Mouse (Mus musculus) hindbrain, embryonic 14.5 days (tissue): ENCODE results near the gene Sstr2. TPM values are rescaled to one million over a fixed set of nuclear protein-coding genes. Genes with fewer than 3 reads are reported as not detected.
A peak's percentile ranks its signal among the peaks of the same experiment; 100 is the strongest.

Experiments used
- ATAC-seq: fragments of 200-750 bp; cut with Nextera tagmentation; 2 replicates; pipeline ENCODE4 v1.8.0; 2017; ENCODE audit warnings: moderate number of reproducible peaks, mild to moderate bottlenecking, moderate TSS enrichment, moderate library complexity; ENCODE audit not compliant: low FRiP score
- DNase-seq: peaks from one replicate; pipeline ENCODE4 v3.0.0-alpha.2; 2015; ENCODE audit warnings: low spot score
- H3K27ac ChIP-seq: fragments of 300-500 bp; sonication (generic); 2 replicates; pipeline ENCODE4 v1.5.1; 2014; ENCODE audit warnings: mild to moderate bottlenecking, moderate library complexity
- H3K27me3 ChIP-seq: fragments of 300-500 bp; sonication (generic); 2 replicates; pipeline ENCODE4 v1.6.1; 2014; ENCODE audit warnings: mild to moderate bottlenecking, low read length, mixed read lengths; ENCODE audit not compliant: control insufficient read depth, insufficient read depth
- H3K36me3 ChIP-seq: fragments of 300-500 bp; sonication (generic); replicated peaks from 2 replicates; pipeline ENCODE4 v1.6.1; 2014; ENCODE audit not compliant: control insufficient read depth, insufficient read depth
- H3K4me1 ChIP-seq: fragments of 300-500 bp; sonication (generic); replicated peaks from 2 replicates; pipeline ENCODE4 v1.6.1; 2014; ENCODE audit warnings: antibody characterized with exemption, low read length, mixed read lengths; ENCODE audit not compliant: control insufficient read depth, insufficient read depth
- H3K4me2 ChIP-seq: fragments of 300-500 bp; sonication (generic); replicated peaks from 2 replicates; pipeline ENCODE4 v1.6.1; 2014; ENCODE audit warnings: mild to moderate bottlenecking, moderate library complexity
- H3K4me3 ChIP-seq: fragments of 300-500 bp; sonication (generic); replicated peaks from 2 replicates; pipeline ENCODE4 v1.5.1; 2014; ENCODE audit warnings: mild to moderate bottlenecking, low read length
- H3K9ac ChIP-seq: fragments of 300-500 bp; sonication (generic); 2 replicates; pipeline ENCODE4 v1.6.1; 2014
- H3K9me3 ChIP-seq: fragments of 300-500 bp; sonication (generic); 2 replicates; pipeline ENCODE4 v1.6.1; 2016; ENCODE audit warnings: low read length; ENCODE audit not compliant: control insufficient read depth
- WGBS: fragments of 180-500 bp; shearing (Covaris S2); extraction: QIAGEN DNeasy Blood & Tissue Kit; methylation state at CpG from one replicate; pipeline ENCODE4 v1.1.7; 2014; 5-methylcytosine and 5-hydroxymethylcytosine counted together
- polyA plus RNA-seq: library from polyadenylated mRNA; unstranded; fragments of >200 nt; fragmentation: Nextera tagmentation; extraction: Ambion mirVana; gene quantifications from 2 replicates; pipeline ENCODE4 v1.2.1, GENCODE M21; 2014

The Sstr2 gene
- polyA plus RNA-seq, result 19.4 and 23.9 TPM in 2 replicates

- ATAC-seq (peak; percentile 82), DNase-seq (peak; percentile 82)
- under 1% methylated on average over 52 of the region's 54 CpGs for WGBS
- H3K9ac ChIP-seq, result peak within 1 kb of the TSS; percentile 69
- H3K9me3 ChIP-seq, result no peaks in the 10 kb centered on the region
- H3K4me2 ChIP-seq, result peak within 1 kb of the TSS; percentile 77
- peak within 1 kb of the TSS; percentile 52 for H3K4me3 ChIP-seq
- peaks cover 25% of the 10 kb centered on the region; the same call in 1 of the 2 replicates for H3K4me1 ChIP-seq
- H3K27me3 ChIP-seq, result peaks cover 4% of the 10 kb centered on the region; the same call in 1 of the 2 replicates
- H3K27ac ChIP-seq, result peak within 1 kb of the TSS; percentile 21
- H3K36me3 ChIP-seq, result no peaks in the 10 kb centered on the region
Observed at GRCm38 (mm10) chr11:113618672-113619419, at the start of gene Sstr2. Sstr2 (plus strand) TSS chr11:113619342.

- Histone ChIP-seq H3K4me3 (no peak overlapping the region), H3K4me2 (no peak overlapping the region), H3K27me3 (no peaks in the 10 kb centered on the region), H3K27ac (no peak overlapping the region), H3K4me1 (peaks cover 13% of the 10 kb centered on the region), H3K9me3 (no peaks in the 10 kb centered on the region), H3K36me3 (no peaks in the 10 kb centered on the region), H3K9ac (no peak overlapping the region)
- DNase-seq, result no peak
- no peak for ATAC-seq
Observed at GRCm38 (mm10) chr11:113571616-113572015, 47.5 kb upstream of the Sstr2 start.

- H3K4me3 ChIP-seq, result no peak overlapping the region
- no peaks in the 10 kb centered on the region for H3K36me3 ChIP-seq
- ATAC-seq (no peak), DNase-seq (peak; percentile 56)
- no peaks in the 10 kb centered on the region for H3K9me3 ChIP-seq
- H3K9ac ChIP-seq, result no peak overlapping the region
- no peaks in the 10 kb centered on the region for H3K27me3 ChIP-seq
- peaks cover 13% of the 10 kb centered on the region for H3K4me1 ChIP-seq
- no peak overlapping the region for H3K4me2 ChIP-seq
- WGBS, result 46% methylated on average over 6 of the region's 6 CpGs
- H3K27ac ChIP-seq, result peak overlapping the region; percentile 71
Observed at GRCm38 (mm10) chr11:113572641-113573040, 46.5 kb upstream of the Sstr2 start.

GRCm38 (mm10) chr11:113577221-113577620 is 41.9 kb upstream of the Sstr2 start:
- Histone ChIP-seq H3K4me2 (no peak overlapping the region), H3K9ac (no peak overlapping the region), H3K4me3 (no peak overlapping the region), H3K4me1 (peaks cover 12% of the 10 kb centered on the region), H3K36me3 (no peaks in the 10 kb centered on the region), H3K9me3 (no peaks in the 10 kb centered on the region), H3K27me3 (no peaks in the 10 kb centered on the region), H3K27ac (no peak overlapping the region)
- DNase-seq (no peak), ATAC-seq (no peak)
- WGBS, result 82% methylated on average over 4 of the region's 4 CpGs

GRCm38 (mm10) chr11:113583879-113584661 is 35.1 kb upstream of the Sstr2 start:
- Histone ChIP-seq H3K36me3 (no peaks in the 10 kb centered on the region), H3K27ac (peak overlapping the region; percentile 74), H3K4me1 (peaks cover 10% of the 10 kb centered on the region; the same call in 1 of the 2 replicates), H3K9ac (no peak overlapping the region), H3K4me3 (no peak overlapping the region), H3K4me2 (no peak overlapping the region), H3K27me3 (no peaks in the 10 kb centered on the region), H3K9me3 (no peaks in the 10 kb centered on the region)
- WGBS, result 22% methylated on average over 11 of the region's 11 CpGs
- no peak for DNase-seq
- ATAC-seq, result peak; percentile 70

GRCm38 (mm10) chr11:113586423-113586822 is 32.7 kb upstream of the Sstr2 start:
- no peak for DNase-seq
- 17% methylated on average over 6 of the region's 6 CpGs for WGBS
- no peaks in the 10 kb centered on the region for H3K9me3 ChIP-seq
- H3K4me3 ChIP-seq, result no peak overlapping the region
- H3K4me2 ChIP-seq, result no peak overlapping the region
- ATAC-seq, result no peak
- no peak overlapping the region for H3K9ac ChIP-seq
- no peaks in the 10 kb centered on the region for H3K36me3 ChIP-seq
- H3K4me1 ChIP-seq, result peaks cover 10% of the 10 kb centered on the region; the same call in 1 of the 2 replicates
- H3K27me3 ChIP-seq, result no peaks in the 10 kb centered on the region
- H3K27ac ChIP-seq, result no peak overlapping the region

GRCm38 (mm10) chr11:113588936-113589335 is 30.2 kb upstream of the Sstr2 start:
- WGBS, result 60% methylated on average over 3 of the region's 3 CpGs
- no peak overlapping the region for H3K4me3 ChIP-seq
- H3K36me3 ChIP-seq, result no peaks in the 10 kb centered on the region
- no peak overlapping the region for H3K27ac ChIP-seq
- no peaks in the 10 kb centered on the region for H3K27me3 ChIP-seq
- H3K9ac ChIP-seq, result no peak overlapping the region
- ATAC-seq, result no peak
- peaks cover 5% of the 10 kb centered on the region; the same call in 1 of the 2 replicates for H3K4me1 ChIP-seq
- no peak overlapping the region for H3K4me2 ChIP-seq
- no peaks in the 10 kb centered on the region for H3K9me3 ChIP-seq
- DNase-seq, result no peak

- no peak for ATAC-seq
- WGBS, result 86% methylated on average over 5 of the region's 5 CpGs
- H3K9ac ChIP-seq, result no peak overlapping the region
Observed at GRCm38 (mm10) chr11:113595144-113595543, 24.0 kb upstream of the Sstr2 start.

GRCm38 (mm10) chr11:113597632-113598031 is 21.5 kb upstream of the Sstr2 start:
- ATAC-seq (no peak), DNase-seq (no peak)
- no peak overlapping the region for H3K9ac ChIP-seq
- peaks cover 14% of the 10 kb centered on the region; the same call in 1 of the 2 replicates for H3K4me1 ChIP-seq
- no peak overlapping the region for H3K4me3 ChIP-seq
- no peaks in the 10 kb centered on the region for H3K36me3 ChIP-seq
- H3K9me3 ChIP-seq, result no peaks in the 10 kb centered on the region
- H3K27me3 ChIP-seq, result no peaks in the 10 kb centered on the region
- H3K27ac ChIP-seq, result no peak overlapping the region
- H3K4me2 ChIP-seq, result no peak overlapping the region
- WGBS, result 92% methylated on average over 3 of the region's 3 CpGs

More at GRCm38 (mm10) chr11:113595144-113595543, 24.0 kb upstream of the Sstr2 start:
- Histone ChIP-seq H3K4me1 (no peaks in the 10 kb centered on the region), H3K9me3 (no peaks in the 10 kb centered on the region), H3K27me3 (no peaks in the 10 kb centered on the region), H3K27ac (no peak overlapping the region), H3K4me2 (no peak overlapping the region), H3K36me3 (no peaks in the 10 kb centered on the region), H3K4me3 (no peak overlapping the region)
- no peak for DNase-seq
